Mouse (Mus musculus) left cerebral cortex, adult 6 months (tissue): Measurements from ENCODE around the gene Try5. TPM values are rescaled to one million over a fixed set of nuclear protein-coding genes. Genes with fewer than 3 reads are reported as not detected.

ENCODE experiments used
- long read RNA-seq, 2 experiments: library from polyadenylated mRNA; unstranded; transcript quantifications; one replicate each; pipeline ENCODE4 v2.0.0; 2019 to 2020
- polyA plus RNA-seq: library from polyadenylated mRNA; unstranded; fragments of <200 nt; fragmentation: Nextera tagmentation; gene quantifications from 2 replicates; pipeline ENCODE4 v1.2.3, GENCODE M21; 2021

Try5 gene
- polyA plus RNA-seq, result not detected in 2 replicates
- long read RNA-seq, experiment 1, result 0 reads
- long read RNA-seq, experiment 2, result 0 reads

GRCm38 (mm10) chr6:41316741-41317140, at the start of gene Try5:
Gene Try5 (minus strand): TSS chr6:41316841.

GRCm38 (mm10) chr6:41353932-41354331, 37.3 kb upstream of the Try5 start, which contains the start of gene Try10:
Gene Try10 (plus strand): TSS chr6:41354105.

DNA sequence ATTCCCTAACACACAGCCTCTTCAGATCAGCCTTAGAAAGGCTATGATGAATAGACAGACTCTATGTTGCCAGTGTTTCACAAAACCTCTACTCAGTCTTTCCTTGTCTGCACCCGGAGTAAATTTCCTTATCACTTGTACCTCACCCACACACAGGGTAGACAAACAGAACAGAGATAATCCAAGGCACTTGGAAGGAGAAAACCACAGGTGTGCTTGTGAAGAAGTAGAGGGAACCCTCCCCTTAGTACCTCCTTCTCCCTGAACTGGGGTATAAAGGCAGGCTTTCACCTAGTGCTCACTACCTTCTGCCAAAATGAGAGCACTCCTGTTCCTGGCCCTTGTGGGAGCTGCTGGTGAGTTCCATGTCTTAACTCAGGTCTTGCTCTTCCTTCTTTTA, 14.7 kb downstream of the Try5 start, which contains the start of gene Try4:
TSS of gene Try4 (plus strand) at position 301 of the 400 bp plus-strand sequence.

Other genes starting within 250 kb of the Try5 start
- not detected in 2 replicates for gene Try4, start 14.6 kb downstream of the Try5 start, polyA plus RNA-seq
- gene Try10, start 37.3 kb upstream of the Try5 start, polyA plus RNA-seq, result not detected in 2 replicates
- not detected in 2 replicates for gene Prss3, start 60.8 kb upstream of the Try5 start, polyA plus RNA-seq
- gene Gm5771, start 75.5 kb upstream of the Try5 start, polyA plus RNA-seq, result not detected in 2 replicates
- gene Gm10334, start 129.3 kb upstream of the Try5 start, polyA plus RNA-seq, result 2.6 and 2.8 TPM in 2 replicates
- not detected in 2 replicates for gene Prss1, start 142.1 kb upstream of the Try5 start, polyA plus RNA-seq
- gene Prss2, start 204.9 kb upstream of the Try5 start, polyA plus RNA-seq, result not detected in 2 replicates